Mouse (Mus musculus): Measurements from ENCODE around the gene Cdh23.

GRCm38 (mm10) chr10:60741435-60741834, 45.1 kb upstream of the Cdh23 start:
- TF ChIP-seq CTCF (IDR thresholded peaks at IDR 0.05; ENCODE audit: insufficient read depth, low read depth, low read length) (no peak), POLR2A (IDR thresholded peaks at IDR 0.05; ENCODE audit: insufficient read depth, low read depth, low read length) (no peak)
